Mouse (Mus musculus): ENCODE results near the gene Cep112.
A peak's percentile ranks its signal among the peaks of the same experiment; 100 is the strongest.

Cep112 gene

DNA sequence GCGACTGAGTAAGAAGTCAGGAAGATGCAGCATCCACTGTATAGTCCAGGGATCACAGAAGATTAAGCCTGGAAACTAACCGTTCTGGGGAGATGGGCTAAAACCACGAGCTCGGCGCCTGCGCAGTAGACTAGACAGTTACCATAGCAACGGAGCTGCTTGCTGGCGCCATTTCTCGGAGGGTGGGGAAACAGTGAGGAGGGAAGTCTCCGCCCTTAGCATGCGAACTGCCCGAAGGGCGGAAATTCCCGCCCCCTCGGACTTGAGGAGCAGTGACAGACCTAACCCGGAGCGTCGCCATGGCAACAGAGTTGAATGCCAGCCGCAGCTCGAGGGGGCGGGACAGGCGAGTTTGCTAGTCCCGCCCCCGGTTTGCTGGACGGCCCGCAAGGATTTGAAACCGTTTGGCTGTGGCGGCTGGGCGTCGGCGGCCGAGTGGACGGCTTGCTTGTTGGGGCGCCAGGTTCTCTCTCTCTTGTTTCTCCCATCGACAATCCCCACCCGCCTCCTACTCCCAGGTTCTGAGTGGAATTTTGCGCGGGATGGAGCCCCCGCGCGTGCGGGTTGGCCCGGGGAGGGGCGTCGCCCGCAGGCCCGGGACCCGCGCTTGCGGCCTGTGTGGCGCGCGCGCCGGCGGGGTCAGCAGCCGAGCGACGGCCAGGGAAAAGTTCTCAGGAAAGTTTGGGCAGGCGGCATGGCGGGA is at the start of gene Cep112:
Gene Cep112 (plus strand): TSS at position 304 of the 703 bp plus-strand sequence.
- peak; percentile 96 for DNase-seq (ENCODE audit: low read depth, low spot score)

DNA sequence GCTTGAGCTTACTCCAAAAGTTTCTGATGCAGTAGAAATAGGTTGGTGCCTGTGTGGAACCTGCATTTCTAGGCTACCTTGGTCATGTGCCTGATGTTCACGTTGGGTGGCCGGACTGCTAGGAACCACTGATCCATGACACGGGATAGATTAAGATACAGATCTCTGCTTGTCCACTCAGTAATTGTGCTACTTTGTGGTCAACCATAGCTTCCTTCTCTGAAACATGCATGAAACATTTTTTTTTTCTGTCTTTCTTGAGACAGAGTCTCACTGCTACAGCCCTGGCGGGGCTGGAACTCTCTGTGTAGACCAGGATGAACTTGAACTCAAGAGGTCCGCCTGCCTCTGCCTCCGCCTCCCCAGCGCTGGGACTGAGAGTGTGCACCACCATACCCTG is 48.2 kb upstream of the Cep112 start:
- DNase-seq (ENCODE audit: low read depth, low spot score): no peak

DNA sequence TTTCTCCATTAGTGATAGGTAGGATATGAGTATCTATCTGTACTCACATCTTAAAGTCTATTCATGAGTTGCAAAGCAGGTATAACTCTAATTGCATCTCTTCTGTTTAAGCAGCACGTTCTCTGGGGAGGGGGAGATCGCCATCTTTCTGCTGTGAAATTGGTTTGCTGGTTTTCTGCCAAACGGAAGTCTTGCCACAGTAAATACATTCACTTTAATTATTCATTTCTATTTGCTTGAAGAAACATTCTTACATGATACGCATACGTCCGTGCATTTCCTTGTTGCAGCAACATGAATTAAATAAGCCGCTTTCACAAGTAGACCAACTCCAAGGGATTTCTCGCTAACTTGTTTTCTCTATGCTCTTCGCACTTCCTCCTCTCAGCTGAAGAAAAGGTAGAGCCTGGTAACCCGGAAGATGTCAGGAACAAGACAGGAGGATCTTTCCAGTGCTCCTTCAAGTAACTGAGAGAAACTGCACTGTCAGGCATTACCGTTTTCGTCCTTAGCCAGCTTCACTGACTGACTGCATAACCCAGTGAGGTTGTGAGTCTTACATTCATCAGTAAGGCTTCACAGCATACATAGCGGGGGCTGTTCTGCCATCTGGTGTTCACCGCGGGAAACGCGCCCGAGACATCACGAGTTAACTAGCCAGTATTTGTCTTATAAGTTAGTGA is 47.2 kb upstream of the Cep112 start:
- DNase-seq (ENCODE audit: low read depth, low spot score): peak; percentile 91

DNA sequence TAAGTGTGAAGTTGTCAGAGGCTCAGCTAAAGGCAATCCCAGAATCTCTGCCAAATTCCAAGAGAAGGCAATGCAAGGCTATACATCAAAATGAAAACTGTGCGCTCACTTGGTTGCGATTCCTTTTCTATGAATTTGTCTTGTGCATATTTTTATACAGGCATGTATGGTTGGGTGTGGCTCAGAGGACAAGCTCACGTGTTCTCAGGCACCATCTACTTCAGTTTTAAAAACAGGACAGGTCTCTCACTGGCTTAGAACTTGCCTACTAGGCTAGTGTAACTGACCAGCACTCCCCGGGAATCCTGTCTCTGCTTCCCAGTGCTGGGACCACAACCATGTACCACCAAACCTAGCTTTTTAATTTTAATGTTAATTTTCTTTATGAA is 46.6 kb upstream of the Cep112 start:
- DNase-seq (ENCODE audit: low read depth, low spot score): no peak

DNA sequence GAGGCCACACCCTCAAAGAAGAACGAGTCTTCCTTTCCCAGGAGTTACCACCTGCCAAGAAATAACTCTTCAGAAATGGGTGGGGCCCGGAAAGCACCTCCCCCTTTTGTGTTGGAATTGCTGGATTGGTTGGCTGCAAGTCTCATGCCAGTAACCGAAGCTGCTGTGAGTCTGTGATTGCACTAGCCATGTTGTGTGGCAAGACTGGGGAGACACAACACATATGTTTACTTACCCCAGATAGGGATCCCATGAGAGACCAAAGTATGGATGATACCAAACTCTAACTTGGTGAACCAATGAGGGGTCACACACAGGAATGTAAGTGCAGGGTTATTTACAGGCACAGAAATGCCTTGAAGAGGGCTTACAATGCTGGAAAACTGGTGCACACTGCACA is 42.3 kb upstream of the Cep112 start:
- DNase-seq (ENCODE audit: low read depth, low spot score): no peak

DNA sequence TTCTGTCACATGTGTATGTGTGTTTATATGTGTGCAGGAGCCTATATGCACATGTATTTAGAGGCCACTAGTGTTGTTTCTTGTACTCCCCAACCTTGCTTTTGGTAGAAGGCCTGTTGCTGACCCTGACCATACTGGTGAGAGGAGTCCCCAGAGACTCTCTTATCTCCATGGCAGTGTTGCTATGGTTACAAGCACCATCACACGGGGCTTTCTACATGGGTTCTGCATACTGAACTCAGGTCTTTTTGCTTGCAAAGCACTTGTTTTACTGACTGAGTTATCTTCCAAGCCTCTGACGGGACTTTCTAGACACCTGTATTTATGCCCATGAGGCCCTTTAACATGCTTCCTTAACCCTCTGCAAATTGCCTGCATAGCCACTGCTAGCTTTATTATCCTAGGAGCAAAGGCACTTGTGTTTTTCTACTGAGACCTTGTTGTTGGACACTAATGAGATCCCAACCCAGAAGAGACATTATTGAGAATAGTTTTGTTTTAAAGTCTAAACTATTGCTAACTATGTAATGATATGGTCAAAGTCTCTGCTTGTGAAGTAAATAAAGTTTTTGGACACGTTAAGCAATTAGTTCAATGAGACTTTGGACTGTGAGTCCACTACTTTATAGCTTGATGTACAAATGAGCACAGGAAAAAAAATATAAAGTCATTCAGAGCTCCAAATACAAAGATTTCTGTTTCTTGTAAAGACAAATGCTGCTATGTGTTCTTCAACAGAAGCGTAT is 39.9 kb upstream of the Cep112 start:
- DNase-seq (ENCODE audit: low read depth, low spot score): no peak

DNA sequence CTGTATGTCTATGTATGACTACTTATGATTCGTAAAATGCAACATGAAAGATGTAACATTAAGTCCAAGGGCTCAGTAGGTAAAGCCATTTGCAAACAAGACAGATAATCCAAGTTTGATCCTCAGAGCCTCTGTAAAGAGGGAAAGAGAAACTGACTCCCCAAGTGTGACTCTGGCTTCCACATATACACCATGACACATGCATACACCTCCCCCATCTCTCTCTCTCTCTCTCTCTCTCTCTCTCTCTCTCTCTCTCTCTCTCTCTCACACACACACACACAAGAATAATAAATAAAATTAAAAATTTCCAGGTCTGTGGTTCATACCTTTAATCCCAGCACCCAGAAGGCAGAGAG is 39.3 kb upstream of the Cep112 start:
- no peak for DNase-seq (ENCODE audit: low read depth, low spot score)

DNA sequence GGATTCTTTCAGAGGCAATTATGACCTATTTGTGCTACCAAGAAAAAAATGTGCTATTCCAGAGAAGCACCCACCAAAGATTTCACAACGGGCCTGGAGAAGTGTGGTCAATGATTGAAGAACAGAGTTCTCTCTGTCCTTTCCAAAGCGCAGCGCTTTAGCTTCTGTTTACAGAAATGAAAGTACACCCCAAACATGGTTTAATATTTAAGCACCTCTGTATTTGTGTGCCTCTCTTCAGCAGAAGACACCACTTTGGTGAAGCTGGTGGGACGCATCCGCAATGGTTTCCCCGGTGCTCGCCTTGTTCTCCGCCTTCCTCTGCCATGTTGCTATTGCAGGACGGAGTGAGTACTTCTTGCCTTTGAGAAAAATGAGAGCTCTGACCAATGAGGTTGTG is 29.9 kb upstream of the Cep112 start:
- no peak for DNase-seq (ENCODE audit: low read depth, low spot score)

DNA sequence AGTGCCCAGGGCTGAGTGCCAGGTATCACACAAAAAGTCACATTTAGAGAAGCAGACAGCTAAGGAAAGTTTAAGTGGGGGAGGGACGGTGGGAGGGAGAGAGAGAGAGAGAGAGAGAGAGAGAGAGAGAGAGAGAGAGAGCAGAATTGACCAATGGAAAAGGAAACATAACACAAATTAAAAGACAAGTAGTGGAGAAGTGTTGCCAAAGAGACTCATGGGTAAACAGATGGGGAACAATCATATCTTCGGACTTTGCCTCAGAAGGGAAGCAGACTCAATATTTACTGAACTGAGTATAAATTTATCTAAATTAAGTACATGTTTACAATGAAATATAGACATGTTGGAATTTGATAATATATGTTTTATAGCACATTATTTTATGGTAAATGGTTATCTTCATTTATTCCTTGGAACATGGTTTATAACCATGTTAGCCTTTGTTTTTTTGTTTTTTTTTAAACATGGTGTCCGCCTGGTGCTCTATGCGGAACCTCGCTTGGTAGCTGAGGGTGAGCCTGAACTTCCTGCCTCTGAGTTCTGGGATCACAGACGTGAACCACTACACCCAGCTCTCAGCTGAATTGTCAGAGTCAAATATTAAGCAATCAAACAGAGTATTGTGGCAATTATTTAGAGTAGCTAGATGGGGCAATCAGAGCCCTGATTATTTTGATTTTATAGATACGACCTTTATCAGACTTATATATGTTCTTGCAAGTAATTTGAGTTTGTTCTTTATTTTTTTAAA is 28.7 kb upstream of the Cep112 start:
- DNase-seq (ENCODE audit: low read depth, low spot score): no peak

DNA sequence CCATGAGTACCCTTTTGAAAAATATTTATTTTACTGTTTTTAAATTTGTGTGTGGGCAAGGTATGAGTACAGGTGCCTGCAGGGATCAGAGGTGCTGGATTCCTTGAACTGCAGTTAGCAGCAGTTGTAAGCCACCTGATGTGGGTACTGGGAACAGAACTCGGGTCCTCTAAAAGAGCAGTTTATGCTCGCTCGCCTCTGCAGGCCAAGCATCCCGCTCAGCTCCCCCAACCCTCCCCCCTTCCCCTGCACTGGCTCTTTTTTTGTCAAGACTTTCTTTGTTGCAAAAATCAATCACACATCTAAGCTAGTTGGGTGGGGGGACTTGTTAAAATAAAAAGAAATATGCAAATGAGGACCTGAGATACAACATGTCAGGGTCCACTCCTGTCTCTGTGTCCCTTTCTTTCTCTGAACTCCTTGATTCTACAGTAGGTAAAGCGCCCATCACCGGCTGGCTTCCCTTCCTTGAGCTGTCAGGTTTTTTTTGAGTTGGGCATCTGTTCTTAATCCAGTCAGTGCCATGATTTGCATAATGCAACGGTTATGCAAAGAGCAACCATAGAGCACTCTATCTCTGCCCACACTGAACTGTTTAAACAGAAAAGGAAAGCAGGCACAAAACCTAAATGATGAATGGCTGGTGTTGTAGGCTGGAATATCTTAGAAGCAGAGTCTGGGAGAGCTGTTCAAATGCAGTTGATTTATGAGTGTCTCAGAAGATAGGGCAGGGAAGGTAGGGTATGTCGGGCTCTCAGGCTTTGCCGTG is 14.9 kb upstream of the Cep112 start:
- no peak for DNase-seq (ENCODE audit: low read depth, low spot score)

DNA sequence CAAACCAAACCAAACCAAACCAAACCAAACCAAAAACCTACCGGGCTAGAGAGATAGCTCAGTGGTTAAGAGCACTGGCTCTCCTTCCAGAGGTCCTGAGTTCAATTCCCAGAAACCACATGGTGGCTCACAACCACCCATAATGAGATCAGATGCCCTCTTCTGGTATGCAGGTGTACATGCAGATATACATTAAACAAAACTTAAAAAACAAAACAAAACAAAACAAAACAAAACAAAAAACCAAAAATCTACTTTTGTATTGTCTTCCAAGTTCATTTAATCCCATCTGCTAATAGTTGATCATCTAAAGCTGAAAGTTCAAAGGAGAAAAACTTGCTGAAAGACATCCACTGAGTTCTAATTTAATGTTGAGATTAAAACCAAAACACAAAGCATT is 8.6 kb upstream of the Cep112 start:
- no peak for DNase-seq (ENCODE audit: low read depth, low spot score)

DNA sequence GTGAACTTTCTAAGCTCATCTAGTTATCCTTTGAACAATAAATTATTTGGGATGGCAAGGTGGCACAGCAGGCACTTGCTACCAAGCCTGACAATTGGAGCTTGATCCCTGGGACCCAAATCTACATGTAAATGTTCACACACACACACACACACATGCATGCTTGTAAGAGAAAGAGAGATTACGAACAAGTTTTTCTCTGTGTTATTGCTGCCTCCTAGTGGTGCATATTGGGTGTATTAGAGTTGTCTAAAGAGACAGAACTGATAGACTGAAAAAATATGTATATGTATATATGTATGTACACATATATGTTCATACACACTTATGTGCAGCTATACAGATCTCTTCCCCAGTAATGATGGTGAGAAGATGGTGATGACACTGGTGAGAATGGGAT is 6.5 kb upstream of the Cep112 start:
- peak; percentile 72 for DNase-seq (ENCODE audit: low read depth, low spot score)

DNA sequence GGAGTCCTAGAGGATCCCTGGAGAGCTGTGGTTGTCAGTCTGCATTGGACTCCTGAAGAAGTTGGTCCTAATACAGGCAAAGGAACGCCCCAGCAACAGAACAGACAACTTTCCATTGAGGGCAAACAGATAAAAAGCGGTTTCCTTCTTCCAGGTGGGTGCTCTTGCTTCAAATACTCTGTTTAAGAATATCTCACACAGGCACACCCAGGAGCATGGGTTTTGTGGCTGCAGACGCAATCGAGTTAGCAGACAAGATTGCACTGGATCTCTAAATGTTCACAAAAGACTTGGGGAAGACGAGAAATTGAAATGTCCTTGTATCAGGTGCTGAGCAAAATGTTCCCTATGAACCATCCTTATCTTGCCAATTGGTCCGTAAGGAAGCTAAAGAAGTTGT is 5.8 kb upstream of the Cep112 start:
- DNase-seq (ENCODE audit: low read depth, low spot score): no peak

DNA sequence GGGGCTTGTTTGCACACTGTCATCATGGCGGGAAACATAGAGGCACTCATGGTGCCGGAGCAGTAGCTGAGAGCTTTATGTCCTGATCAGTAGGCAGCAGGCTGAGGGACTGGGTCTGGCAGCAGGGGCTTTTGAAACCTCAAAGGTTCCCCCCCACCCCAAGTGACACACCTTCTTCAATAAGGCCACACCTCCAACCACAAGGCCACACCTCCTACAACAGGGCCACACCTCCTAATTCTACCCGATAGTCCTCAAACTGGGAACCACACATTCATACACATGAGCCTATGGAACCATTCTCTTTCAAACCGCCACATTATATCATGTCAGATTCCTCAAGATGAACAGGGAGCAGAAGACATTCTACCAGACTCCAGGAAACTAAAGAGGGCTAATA is 4.2 kb upstream of the Cep112 start:
- no peak for DNase-seq (ENCODE audit: low read depth, low spot score)

DNA sequence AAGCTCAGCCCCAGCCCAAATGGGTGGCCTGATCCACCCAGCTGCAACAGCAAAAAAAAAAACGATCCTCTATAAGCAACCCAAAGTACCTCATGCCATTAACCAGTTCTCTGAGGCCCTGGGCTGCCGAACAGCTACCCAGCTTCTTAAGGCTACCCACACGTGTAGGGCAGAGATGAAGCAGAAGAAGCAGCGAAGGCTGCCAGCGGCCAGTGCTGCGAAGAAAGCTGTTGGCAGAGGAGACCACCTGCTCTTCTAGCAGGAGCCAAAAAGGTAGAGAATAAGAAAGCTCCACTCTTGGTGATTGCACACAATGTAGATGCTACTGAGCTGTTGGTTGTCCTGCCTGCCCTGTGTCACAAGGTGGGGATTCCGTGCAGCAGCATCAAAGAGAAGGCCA is 1.8 kb upstream of the Cep112 start:
- no peak for DNase-seq (ENCODE audit: low read depth, low spot score)

DNA sequence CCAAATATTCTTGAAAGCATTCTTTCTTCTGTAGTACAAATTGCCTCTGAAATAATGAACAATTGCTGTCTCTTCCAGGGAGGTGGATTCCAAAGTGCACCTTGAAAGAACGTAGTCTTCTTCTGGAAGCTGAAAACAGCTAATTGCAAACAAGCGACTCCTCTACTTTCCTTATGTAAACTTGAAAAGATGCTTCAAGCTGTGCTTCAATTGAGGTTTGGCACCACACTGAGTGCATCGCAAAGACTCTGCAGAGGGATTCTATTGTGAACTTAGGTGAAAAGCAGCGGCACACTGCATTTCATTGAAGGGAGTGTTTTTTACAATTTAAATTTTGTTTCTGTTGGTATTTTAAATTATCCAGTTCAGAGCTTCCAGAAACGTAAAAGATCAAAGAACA is 881 bp upstream of the Cep112 start:
- no peak for DNase-seq (ENCODE audit: low read depth, low spot score)

DNA sequence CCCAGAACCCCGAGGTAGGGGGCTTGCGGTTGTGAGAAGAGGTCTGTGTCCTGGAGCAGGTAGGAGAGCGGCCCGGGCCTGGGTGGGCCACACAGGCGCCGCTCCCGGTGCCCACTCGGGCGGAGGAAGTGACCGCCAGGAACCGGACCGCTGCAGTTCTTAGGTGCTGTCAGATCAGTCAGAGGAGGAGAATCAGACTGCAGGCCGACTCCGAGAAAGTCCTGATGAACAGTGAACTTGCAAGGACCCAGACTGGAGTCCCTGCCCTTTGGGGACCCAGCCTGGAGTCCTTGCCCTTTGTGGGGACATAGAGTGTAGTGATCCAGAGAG is 565 bp downstream of the Cep112 start:
- DNase-seq (ENCODE audit: low read depth, low spot score): peak; percentile 24

DNA sequence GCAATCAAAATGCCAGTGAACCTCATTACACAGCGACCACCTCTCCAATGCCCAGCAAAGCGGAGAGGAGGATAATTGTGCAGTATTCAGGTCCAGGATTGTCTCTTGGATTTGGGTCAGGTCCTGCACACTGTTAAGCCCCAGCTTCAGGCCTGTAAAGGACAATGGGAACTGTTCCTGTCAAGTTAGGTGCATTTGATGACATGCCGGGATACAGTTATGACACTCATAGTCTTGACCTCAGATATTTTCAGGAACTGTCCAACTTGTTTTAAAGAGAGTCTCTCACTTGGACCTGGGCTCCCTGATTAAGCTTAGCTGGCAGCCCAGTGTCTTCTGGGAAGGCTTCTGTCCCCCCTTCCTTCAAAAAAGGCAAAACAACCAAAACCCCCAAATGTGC is 1.1 kb downstream of the Cep112 start:
- no peak for DNase-seq (ENCODE audit: low read depth, low spot score)

DNA sequence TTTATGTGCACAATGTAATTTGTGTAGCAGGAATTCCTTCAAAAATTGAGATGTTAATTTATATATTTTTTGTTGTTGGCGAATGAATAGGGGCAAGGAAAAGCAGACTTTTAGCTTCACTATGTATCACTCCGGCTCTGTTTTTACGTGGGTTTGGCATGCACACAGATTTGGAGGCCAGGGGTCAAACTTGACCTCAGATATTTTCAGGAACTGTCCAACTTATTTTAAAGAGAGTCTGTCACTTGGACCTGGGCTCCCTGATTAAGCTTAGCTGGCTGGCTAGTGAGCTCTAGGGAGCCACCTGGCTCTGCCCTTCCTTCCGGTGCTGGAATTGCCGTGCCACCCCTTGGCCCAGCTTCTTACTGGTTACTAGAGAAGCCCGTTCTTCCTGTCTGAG is 2.2 kb downstream of the Cep112 start:
- no peak for DNase-seq (ENCODE audit: low read depth, low spot score)

DNA sequence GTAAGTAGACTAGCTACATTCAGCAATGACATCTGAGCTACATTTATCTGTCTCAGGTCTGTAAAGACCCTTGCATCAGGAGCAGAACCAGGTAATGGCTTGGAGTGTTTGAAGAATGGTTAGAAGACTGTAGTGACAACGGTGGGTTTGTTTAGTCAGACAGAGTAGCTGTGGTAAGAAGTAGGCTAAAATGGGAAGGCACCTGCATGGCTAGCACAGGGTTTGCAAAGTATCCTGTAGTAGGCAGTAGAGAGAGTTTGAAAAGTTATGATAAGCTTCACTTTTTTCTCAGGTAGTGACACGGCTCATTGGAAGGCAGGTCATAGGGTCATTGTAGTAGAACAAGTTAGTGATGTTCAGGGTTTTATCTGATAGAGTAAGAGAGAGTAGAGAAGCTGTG is 4.1 kb downstream of the Cep112 start:
- no peak for DNase-seq (ENCODE audit: low read depth, low spot score)

DNA sequence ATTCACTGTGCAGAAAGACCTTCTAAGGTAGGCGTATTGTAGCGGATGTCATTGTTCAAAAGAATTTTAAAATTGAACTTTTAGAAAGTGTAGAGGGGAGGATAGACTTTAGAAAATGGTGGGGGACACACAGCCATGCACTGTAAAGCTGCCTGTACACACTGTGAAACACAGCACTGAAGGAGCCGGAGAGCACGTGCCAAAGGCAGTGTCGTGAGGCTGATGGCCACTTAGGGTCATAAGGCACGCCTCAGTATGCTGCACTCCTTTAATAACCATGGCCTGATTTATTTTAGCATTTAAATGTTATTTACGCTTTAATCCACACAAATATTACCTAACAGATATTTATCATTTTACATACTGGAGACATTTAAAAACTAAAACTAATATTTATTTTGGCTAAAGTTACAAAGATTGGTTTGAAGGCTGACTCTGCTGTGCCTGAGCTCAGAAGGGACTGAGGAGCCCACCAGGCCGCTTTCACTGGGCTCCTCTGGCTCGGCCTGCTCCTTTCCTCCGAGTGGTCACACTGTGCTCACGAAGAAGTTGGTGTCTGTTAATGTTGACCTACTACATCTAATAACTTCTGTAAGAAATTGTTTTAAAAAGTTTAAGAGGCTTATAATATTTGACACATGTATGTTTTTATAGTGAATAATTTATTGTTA is 19.0 kb downstream of the Cep112 start:
- DNase-seq (ENCODE audit: low read depth, low spot score): no peak

Data from CD4-positive, CD25-positive, alpha-beta regulatory T cell, adult 2 months (primary cell).